Mouse (Mus musculus): Measurements from ENCODE around the gene Spata32. TPM values are rescaled to one million over a fixed set of nuclear protein-coding genes. Genes with fewer than 3 reads are reported as not detected.

The Spata32 gene
- polyA plus RNA-seq, 1 experiment from 2014 or later: not detected

DNA sequence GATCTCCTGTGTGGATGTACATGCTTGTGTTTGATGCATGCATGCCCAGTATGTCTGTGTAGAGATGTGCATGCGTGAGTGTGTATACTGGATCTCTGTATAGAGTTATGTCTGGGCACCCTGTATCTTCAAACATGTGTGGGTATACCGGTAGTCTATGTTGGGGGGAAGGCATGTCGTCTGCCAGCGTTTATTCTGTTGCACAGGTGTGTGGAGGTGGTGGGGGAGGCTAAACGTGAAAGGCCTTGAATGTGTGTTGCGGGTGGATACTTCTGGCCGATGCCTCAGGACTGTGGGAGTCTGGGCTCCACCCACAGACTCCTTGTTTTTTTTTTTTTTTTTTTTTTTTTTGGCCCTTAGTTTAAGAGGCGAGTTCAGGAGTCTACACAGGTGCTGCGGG lies 36.9 kb downstream of the Spata32 start:
- H3K9me3 ChIP-seq: no peaks in the 10 kb centered on the region
- no peak overlapping the region for H3K4me3 ChIP-seq (replicated peaks)
- no peak overlapping the region for H3K9ac ChIP-seq (replicated peaks)
- no peak overlapping the region for H3K4me2 ChIP-seq
- peaks cover 36% of the 10 kb centered on the region for H3K27me3 ChIP-seq
- no peak overlapping the region for H3K27ac ChIP-seq
- no peak for ATAC-seq (ENCODE audit: insufficient number of reproducible peaks, insufficient read depth, low FRiP score, low TSS enrichment, low read depth)
- H3K4me1 ChIP-seq (replicated peaks): no peaks in the 10 kb centered on the region
- WGBS: 80% methylated on average over 9 of the region's 9 CpGs
- no peaks in the 10 kb centered on the region for H3K36me3 ChIP-seq

DNA sequence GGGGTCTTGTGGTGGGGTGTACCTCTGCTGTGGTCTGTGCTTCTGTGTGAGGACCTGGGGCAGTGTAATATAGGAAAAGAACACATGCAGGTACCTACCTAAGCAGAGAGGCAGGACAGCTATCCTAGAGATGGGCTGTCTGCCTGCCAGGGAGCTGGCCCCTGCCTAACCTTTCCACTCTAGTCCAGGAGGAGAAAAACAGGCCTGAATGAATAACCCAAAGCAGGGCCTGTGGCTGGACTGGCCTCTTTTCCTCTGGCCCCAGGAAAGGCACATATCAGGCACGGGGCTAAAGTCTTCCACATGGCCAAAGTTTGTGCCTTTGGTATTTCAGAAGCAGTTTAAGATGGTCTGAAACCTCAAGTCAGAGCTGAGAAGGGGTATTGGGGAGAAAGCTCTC lies 37.8 kb downstream of the Spata32 start:
- 50% methylated on average over 1 of the region's 1 CpGs for WGBS
- H3K27ac ChIP-seq: no peak overlapping the region
- no peak overlapping the region for H3K4me3 ChIP-seq (replicated peaks)
- no peak overlapping the region for H3K4me2 ChIP-seq
- no peaks in the 10 kb centered on the region for H3K36me3 ChIP-seq
- H3K27me3 ChIP-seq: peaks cover 32% of the 10 kb centered on the region
- no peaks in the 10 kb centered on the region for H3K9me3 ChIP-seq
- H3K9ac ChIP-seq (replicated peaks): no peak overlapping the region
- no peak for ATAC-seq (ENCODE audit: insufficient number of reproducible peaks, insufficient read depth, low FRiP score, low TSS enrichment, low read depth)
- H3K4me1 ChIP-seq (replicated peaks): no peaks in the 10 kb centered on the region; the same call in 1 of the 2 replicates

DNA sequence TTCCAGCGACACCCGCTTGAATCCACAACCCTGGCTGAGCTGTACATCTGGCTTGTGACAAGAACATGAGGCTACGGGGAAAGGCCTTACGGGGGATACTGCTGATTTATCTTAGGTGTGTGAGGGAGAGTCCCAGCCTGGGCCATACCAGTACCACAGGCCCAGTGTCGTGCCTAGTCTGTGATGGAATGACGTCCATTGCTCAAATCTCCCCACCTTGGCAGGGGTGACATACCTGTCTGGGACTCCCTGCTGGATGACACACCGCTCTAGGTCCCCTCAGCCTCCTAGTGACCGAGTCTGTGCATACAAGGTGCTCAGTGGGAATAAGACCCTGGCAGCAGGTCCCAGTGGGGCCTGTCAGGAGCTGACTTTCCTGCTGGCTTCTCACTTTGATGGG lies 39.5 kb downstream of the Spata32 start:
- Histone ChIP-seq H3K4me3 (replicated peaks) (no peak overlapping the region), H3K9ac (replicated peaks) (no peak overlapping the region), H3K9me3 (no peaks in the 10 kb centered on the region), H3K36me3 (no peaks in the 10 kb centered on the region), H3K27ac (no peak overlapping the region), H3K4me2 (no peak overlapping the region), H3K27me3 (peaks cover 29% of the 10 kb centered on the region), H3K4me1 (replicated peaks) (peaks cover 5% of the 10 kb centered on the region)
- ATAC-seq (ENCODE audit: insufficient number of reproducible peaks, insufficient read depth, low FRiP score, low TSS enrichment, low read depth): no peak
- 85% methylated on average over 8 of the region's 8 CpGs for WGBS

DNA sequence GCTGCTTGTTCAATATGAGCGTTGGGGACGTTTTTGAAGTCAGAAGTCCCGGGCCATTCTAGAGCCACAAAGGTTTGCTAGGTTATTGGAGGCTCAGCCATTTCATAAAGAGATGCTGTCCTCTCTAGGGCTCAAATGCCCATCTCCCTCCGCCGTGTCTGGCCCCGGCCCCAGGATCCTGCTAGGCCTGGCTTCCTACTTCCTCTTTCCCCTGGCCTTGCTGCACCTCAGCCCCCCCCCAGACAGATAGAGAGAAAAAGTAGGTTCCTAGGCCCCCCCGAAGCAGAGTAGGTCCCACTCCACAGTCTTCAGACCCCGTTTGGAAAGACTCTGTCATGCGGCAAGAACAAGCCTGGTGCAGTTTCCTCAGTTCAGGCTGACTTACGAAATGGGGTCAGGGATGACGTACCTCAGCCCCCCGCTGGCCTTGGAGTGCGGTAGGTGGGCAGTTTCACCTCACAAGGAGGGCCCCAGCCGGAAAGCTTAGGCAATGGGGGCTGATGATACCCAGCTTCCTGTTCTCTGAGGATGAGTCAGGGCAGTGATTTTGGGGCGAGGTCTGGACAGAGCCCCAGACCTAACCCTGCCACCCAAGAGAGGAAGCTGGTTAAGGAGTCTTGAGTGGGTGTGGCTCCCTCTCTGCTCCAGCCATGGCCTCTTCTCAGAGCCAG lies 40.3 kb downstream of the Spata32 start:
- no peak overlapping the region for H3K27ac ChIP-seq
- H3K4me2 ChIP-seq: no peak overlapping the region
- no peaks in the 10 kb centered on the region for H3K36me3 ChIP-seq
- peaks cover 5% of the 10 kb centered on the region for H3K4me1 ChIP-seq (replicated peaks)
- H3K9me3 ChIP-seq: no peaks in the 10 kb centered on the region
- 81% methylated on average over 15 of the region's 15 CpGs for WGBS
- no peak overlapping the region for H3K4me3 ChIP-seq (replicated peaks)
- ATAC-seq (ENCODE audit: insufficient number of reproducible peaks, insufficient read depth, low FRiP score, low TSS enrichment, low read depth): no peak
- H3K27me3 ChIP-seq: peaks cover 37% of the 10 kb centered on the region
- H3K9ac ChIP-seq (replicated peaks): no peak overlapping the region; the same call in 1 of the 2 replicates

DNA sequence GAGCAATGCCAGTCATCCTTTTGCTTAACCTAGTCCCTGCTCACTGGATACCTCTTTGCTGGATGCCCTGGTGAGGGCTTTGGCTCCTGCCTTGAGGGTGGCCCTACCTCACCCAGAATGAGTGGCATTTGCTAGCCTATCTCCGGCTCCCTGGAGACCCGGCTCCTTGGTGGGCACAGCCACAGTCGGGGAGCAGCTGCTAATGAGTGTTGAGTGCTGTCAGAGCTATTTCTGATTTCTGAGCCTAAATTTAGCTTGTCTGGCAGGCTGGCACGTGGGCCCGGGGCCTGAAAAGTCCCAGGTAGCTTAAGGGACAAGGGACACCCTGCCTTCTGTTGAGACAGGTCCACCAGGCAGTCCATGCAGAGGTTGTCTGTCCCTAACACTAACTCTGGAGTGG lies 41.0 kb downstream of the Spata32 start:
- H3K4me1 ChIP-seq (replicated peaks): peaks cover 5% of the 10 kb centered on the region
- peaks cover 38% of the 10 kb centered on the region for H3K27me3 ChIP-seq
- no peak overlapping the region for H3K9ac ChIP-seq (replicated peaks)
- H3K36me3 ChIP-seq: no peaks in the 10 kb centered on the region
- H3K4me3 ChIP-seq (replicated peaks): no peak overlapping the region
- no peak overlapping the region for H3K27ac ChIP-seq
- H3K9me3 ChIP-seq: no peaks in the 10 kb centered on the region
- no peak for ATAC-seq (ENCODE audit: insufficient number of reproducible peaks, insufficient read depth, low FRiP score, low TSS enrichment, low read depth)
- H3K4me2 ChIP-seq: no peak overlapping the region
- WGBS: 76% methylated on average over 5 of the region's 5 CpGs

DNA sequence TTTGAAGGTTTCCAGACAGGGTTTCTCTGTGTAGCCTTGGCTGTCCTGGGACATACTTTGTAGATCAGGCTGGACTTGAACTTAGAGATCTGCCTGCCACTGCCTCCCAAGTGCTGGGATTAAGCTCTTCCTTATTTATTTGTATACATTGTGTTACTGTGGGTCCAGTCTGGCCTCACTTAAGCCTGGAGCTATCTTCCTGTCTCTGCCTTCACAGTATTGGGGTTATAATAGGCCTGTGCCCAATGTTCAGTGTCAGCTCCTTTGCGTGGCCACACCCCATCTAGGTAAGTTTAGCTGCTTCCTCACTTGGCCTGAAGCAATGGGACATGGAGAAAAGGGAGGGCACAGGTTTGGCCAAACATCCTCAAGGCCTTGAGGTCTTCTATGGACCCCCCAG lies 41.7 kb downstream of the Spata32 start:
- peaks cover 39% of the 10 kb centered on the region for H3K27me3 ChIP-seq
- WGBS: 90% methylated on average over 1 of the region's 1 CpGs

DNA sequence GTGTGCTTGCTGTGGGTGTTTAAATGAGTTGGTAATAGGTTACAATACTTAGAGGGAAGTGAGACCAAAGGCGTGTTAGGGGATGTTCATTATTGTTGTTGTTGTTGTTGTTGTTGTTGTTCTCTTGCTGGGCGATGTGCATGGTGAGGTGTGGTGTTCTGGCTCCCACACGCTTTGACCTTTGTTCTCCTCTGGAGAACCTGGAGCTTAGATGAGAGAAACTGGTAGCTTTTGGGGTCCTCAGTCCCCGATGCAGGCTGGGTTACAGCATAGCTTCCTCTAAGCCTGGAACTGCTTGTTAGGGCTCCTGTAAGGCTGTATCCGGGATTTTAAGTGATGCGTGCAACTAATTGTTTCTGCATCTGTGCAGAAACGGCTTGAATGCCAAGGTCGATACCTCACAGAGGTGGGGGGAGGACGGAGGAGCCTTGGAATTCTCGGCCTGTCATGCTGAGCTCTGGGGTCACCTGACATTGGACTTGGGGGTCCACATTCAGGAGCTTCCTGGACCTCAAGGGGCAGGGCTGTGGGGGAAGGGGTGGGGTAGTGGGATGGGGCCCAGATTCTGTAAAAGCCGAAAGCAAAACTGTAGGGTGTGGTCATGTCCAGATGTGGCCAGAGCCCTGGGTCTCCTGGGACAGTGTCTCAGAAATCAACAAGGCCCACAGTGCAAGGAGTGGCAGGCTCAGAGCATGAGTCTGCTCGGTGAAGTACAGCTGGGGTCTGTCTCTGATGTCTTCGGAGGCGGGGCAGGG lies 42.4 kb downstream of the Spata32 start:
- Histone ChIP-seq H3K4me3 (replicated peaks) (no peak overlapping the region), H3K9ac (replicated peaks) (no peak overlapping the region), H3K27me3 (peaks cover 46% of the 10 kb centered on the region), H3K4me1 (replicated peaks) (peaks cover 11% of the 10 kb centered on the region), H3K4me2 (no peak overlapping the region), H3K36me3 (no peaks in the 10 kb centered on the region), H3K9me3 (no peaks in the 10 kb centered on the region), H3K27ac (no peak overlapping the region)
- no peak for ATAC-seq (ENCODE audit: insufficient number of reproducible peaks, insufficient read depth, low FRiP score, low TSS enrichment, low read depth)
- WGBS: 64% methylated on average over 14 of the region's 14 CpGs

More for the DNA sequence above, 41.7 kb downstream of the Spata32 start:
- Histone ChIP-seq H3K4me1 (replicated peaks) (peaks cover 5% of the 10 kb centered on the region), H3K27ac (no peak overlapping the region), H3K4me2 (no peak overlapping the region), H3K9me3 (no peaks in the 10 kb centered on the region), H3K36me3 (no peaks in the 10 kb centered on the region), H3K9ac (replicated peaks) (no peak overlapping the region), H3K4me3 (replicated peaks) (no peak overlapping the region)
- no peak for ATAC-seq (ENCODE audit: insufficient number of reproducible peaks, insufficient read depth, low FRiP score, low TSS enrichment, low read depth)

DNA sequence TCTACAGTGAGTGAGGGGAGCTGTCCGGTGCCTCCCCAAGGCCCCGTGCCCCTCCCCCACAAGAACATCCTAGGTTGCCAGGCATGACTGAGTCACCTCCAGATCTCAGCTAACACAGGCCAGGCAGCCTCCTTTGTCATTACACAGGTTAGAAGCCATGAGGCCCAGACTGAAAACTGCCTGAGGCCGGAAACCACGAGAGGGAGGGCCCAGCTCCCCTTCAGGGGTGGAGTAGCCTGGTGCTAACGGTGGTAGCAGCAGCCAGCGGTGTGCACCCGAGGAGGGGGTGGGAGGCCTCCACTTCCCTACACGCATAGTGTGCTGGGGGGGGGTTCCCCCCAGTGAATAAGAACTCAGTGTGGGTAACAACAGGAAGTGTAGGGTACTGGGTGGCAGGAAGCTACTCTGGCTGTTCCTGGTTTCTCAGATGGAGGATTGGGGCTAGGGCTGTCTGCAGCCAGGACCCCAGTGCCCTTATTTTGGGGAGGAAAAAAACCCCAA lies 43.3 kb downstream of the Spata32 start:
- Histone ChIP-seq H3K36me3 (no peaks in the 10 kb centered on the region), H3K27me3 (peaks cover 53% of the 10 kb centered on the region), H3K9me3 (no peaks in the 10 kb centered on the region), H3K4me2 (no peak overlapping the region), H3K9ac (replicated peaks) (no peak overlapping the region), H3K27ac (no peak overlapping the region), H3K4me3 (replicated peaks) (no peak overlapping the region), H3K4me1 (replicated peaks) (peaks cover 18% of the 10 kb centered on the region)
- WGBS: 37% methylated on average over 8 of the region's 8 CpGs
- ATAC-seq (ENCODE audit: insufficient number of reproducible peaks, insufficient read depth, low FRiP score, low TSS enrichment, low read depth): no peak

DNA sequence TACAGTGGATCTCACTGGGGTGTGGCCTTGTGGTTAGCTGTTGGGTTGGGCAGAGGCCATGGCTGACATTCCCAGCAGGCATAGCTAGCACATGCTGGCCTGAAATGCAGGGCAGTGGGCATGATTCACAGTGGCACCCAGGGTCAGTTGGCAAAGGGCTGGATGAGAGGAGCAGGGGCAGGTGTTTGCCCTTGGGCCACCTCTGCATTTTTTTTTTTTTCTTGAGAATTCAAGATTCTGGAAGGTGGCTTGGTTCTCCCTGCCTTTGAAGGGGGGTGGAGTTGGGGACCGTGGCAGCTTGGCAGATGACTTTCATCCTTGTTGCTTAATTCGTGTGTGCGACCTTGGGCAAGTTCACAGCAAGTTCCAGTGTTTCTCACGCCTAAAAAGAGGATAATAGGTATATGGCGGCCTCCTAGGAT lies 43.8 kb downstream of the Spata32 start:
- no peak for ATAC-seq (ENCODE audit: insufficient number of reproducible peaks, insufficient read depth, low FRiP score, low TSS enrichment, low read depth)
- peaks cover 54% of the 10 kb centered on the region for H3K27me3 ChIP-seq

DNA sequence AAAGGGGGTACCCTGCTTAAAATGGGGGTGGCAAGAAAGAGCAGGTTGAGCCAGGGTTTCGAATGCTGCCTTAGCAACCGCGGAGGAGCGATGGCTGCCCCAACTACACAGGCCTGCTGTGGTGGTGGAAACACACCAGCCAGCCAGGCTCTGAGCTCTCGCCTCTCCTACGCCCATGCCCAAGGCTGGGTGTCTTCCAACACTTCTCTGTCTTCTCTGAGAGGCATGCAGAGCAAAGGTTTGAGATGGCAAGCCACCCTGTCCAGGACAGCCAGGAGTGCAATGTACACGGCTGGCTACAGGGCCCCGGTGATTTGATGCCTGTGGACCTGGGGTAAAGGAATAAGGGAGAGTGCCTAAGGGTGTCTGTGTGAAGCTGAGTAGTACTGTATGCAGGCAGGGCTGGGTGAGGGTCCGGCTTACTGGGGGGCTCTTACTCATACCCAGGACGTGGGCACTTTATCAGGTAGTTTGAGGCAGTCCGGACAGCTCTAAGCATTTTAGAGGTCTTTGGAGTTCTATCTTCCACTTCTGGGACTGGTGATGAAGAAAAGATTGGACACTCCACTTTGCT lies 44.4 kb downstream of the Spata32 start:
- Histone ChIP-seq H3K9me3 (no peaks in the 10 kb centered on the region), H3K36me3 (no peaks in the 10 kb centered on the region), H3K27ac (no peak overlapping the region), H3K4me1 (replicated peaks) (peaks cover 18% of the 10 kb centered on the region), H3K27me3 (peaks cover 58% of the 10 kb centered on the region), H3K4me2 (no peak overlapping the region), H3K9ac (replicated peaks) (no peak overlapping the region), H3K4me3 (replicated peaks) (no peak overlapping the region)
- no peak for ATAC-seq (ENCODE audit: insufficient number of reproducible peaks, insufficient read depth, low FRiP score, low TSS enrichment, low read depth)
- 87% methylated on average over 11 of the region's 11 CpGs for WGBS

More for the DNA sequence above, 43.8 kb downstream of the Spata32 start:
- H3K4me3 ChIP-seq (replicated peaks): no peak overlapping the region
- peaks cover 18% of the 10 kb centered on the region for H3K4me1 ChIP-seq (replicated peaks)
- no peak overlapping the region for H3K4me2 ChIP-seq
- no peak overlapping the region for H3K27ac ChIP-seq
- H3K9ac ChIP-seq (replicated peaks): no peak overlapping the region
- no peaks in the 10 kb centered on the region for H3K9me3 ChIP-seq
- no peaks in the 10 kb centered on the region for H3K36me3 ChIP-seq
- WGBS: 76% methylated on average over 5 of the region's 5 CpGs

DNA sequence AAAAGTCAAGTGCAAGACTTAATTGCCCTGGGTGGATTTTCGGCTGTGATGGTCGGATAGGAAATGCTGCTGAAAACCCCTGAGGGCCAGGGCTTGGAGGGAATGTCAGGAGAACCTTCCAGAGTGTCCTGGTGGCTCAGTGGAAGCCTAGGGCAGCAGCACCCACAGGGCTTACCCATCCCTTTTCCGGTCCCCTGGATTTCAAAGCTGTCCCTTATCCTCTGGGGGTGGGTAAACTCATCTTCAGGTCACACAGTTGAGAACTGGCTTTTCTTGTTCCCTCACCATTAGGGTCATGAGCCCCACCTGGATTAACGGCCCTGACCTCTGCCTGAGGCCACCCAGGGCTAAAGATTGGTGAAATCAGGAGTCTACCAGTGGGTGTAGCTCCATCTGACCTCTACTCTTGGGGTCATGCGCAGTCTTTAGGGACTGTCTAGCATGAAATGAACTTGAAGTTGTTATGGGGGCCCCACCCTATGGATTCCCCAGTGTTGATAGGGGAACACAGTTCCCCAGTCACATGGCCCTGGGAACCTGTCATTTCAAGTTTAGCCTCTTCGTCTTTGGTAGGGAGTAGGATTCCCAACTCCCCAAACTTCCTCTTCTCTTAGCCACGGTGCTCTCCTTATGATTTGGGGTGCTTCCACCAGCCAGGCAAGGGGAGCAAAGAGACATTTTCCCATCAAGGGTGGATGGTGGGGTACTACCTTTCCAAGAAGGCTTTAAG lies 45.0 kb downstream of the Spata32 start:
- no peak for ATAC-seq (ENCODE audit: insufficient number of reproducible peaks, insufficient read depth, low FRiP score, low TSS enrichment, low read depth)
- Histone ChIP-seq H3K4me3 (replicated peaks) (no peak overlapping the region), H3K4me2 (no peak overlapping the region), H3K9ac (replicated peaks) (no peak overlapping the region), H3K4me1 (replicated peaks) (peaks cover 18% of the 10 kb centered on the region), H3K36me3 (no peaks in the 10 kb centered on the region), H3K27me3 (peaks cover 64% of the 10 kb centered on the region), H3K9me3 (no peaks in the 10 kb centered on the region), H3K27ac (no peak overlapping the region)
- WGBS: 75% methylated on average over 7 of the region's 7 CpGs

Measured in limb, embryonic 12.5 days (tissue).